Mouse (Mus musculus) left cerebral cortex, adult 2 months (tissue): ENCODE measurements around the gene Mrc1. TPM values are rescaled to one million over a fixed set of nuclear protein-coding genes. Genes with fewer than 3 reads are reported as not detected.

Experiments used
- DNase-seq, 2 experiments: peaks; one replicate each; pipeline ENCODE4 v3.0.0; 2021 to 2022; ENCODE audit warnings: low spot score in 2 of 2, mixed read lengths in 1 of 2; ENCODE audit errors: extremely low spot score in 1 of 2
- H3K27ac ChIP-seq: fragments of 200-600 bp; 2 replicates; pipeline ENCODE4 v1.8.1; 2022
- H3K4me3 ChIP-seq: fragments of 200-600 bp; 2 replicates; pipeline ENCODE4 v1.8.1; 2022
- CTCF ChIP-seq: fragments of 200-600 bp; IDR thresholded peaks from 2 replicates; pipeline ENCODE4 v1.8.1; 2022; ENCODE audit warnings: antibody characterized with exemption, mild to moderate bottlenecking, moderate library complexity
- intact Hi-C: fragments of 180-260 bp; cut with DNase I; formaldehyde crosslinking; loops from one replicate; pipeline ENCODE4 v1.15.1; 2025
- microRNA-seq, 2 experiments: library from miRNA; unstranded; fragments of <30 nt; microRNA quantifications; one replicate each; pipeline ENCODE4 v1.2.0; 2021
- total RNA-seq, 2 experiments: library from RNA; stranded (reverse); gene quantifications; 2 replicates each; pipeline ENCODE4 v1.2.3; 2021

Gene Mrc1
- total RNA-seq, 2 experiments from 2014 or later: 5.3 to 6.1 TPM

DNA sequence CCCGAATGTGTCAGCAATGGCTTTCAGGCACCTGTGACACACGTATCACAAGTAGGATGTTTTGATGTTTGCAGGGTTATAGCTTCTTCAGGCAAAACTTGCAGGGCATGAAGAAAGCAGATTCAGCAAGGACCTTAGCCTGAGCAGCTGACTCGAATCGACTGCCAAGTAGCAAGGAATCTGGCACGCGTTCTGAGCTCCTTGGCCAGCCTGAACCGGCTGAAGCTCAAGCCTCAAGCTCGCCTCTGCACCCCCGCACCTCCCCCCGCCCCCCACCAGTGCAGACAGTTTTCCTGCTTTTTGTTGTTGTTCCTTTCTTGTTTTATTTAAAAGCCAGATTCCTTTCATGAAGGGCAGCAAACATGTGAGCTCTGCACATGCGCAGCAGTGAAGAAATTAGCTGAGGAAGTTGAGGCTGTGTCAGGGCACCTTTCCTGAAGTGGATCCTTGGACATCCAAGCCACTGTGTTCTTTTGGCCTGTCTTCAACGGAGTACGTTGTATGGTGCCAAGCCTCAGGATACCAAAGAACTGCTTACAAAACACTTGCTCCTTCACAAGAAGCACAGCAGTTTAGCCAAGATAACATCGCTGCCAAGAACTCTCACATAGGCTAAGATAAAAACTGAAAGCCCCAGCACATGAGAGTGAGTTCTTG is 112.6 kb downstream of the Mrc1 start:
- intact Hi-C loops: no loop called here
- Histone ChIP-seq H3K27ac (peak overlapping the region; percentile 71), H3K4me3 (peak overlapping the region; percentile 29)
- DNase-seq: peak; percentile 34 to 46
- no peak for TF ChIP-seq CTCF

DNA sequence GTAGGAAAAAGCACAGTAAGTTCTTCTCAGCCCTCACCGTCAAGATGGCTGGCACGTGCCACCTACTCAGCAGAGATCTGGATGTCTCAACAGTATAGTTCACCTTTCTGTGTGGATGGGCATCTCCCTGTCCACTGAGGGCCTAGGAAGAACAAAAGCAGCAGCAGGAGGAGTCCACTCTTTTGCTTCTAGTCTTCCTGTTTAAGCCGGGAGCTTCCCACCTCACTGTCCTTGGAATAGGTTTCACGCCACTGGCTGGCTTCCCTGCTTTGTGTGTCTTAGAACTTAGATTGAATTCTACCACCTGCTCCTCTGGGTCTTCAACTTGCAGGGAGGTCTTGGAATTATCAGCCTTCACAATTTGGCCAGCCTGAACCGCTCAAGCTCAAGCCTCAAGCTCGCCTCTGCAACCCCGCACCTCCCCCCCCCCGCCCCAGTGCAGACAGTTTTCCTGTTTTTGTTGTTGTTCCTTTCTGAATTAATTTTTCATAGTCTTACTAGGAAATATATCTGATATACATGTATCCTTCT is 113.2 kb downstream of the Mrc1 start:
- TF ChIP-seq CTCF: no peak
- no peak overlapping the region for H3K4me3 ChIP-seq
- intact Hi-C loops: no loop called here
- peak in 1 of 2 experiments; percentile 10 for DNase-seq
- peak overlapping the region; percentile 61 for H3K27ac ChIP-seq

Small RNA genes within 50 kb of the gene (microRNA-seq; reads per million reads assigned to microRNA genes)
- 0.73 to 1.7 reads per million in 2 experiments for gene Mir511

Other genes with a start within 250 kb of the Mrc1 start
- gene Hacd1, start 173.3 kb upstream of the Mrc1 start, total RNA-seq: 10 to 100 TPM; 14.6 to 17.0 TPM
- 10 to 100 TPM; 89.8 to 98.7 TPM for gene Stam, start 155.3 kb upstream of the Mrc1 start, total RNA-seq
- under 1 TPM; 0.12 to 0.18 TPM for gene Tmem236, start 54.9 kb upstream of the Mrc1 start, total RNA-seq
- 10 to 100 TPM; 32.1 to 37.5 TPM for gene Slc39a12, start 158.9 kb downstream of the Mrc1 start, total RNA-seq